Mouse (Mus musculus) fibroblast of lung, adult 2 months (primary cell): ENCODE data around the gene Brms1l.
"Not testable (repeated sequence)": the region's sequence is repeated elsewhere in the genome, so short reads cannot be mapped to it uniquely, and the experiment has no call there.

ENCODE experiments used
- DNase-seq: peaks from one replicate; pipeline ENCODE4 v3.0.0-alpha.2; 2011; ENCODE audit warnings: low read depth

The Brms1l gene

GRCm38 (mm10) chr12:55836199-55836951 is at the start of gene Brms1l:
Gene Brms1l, plus strand, starts transcription at chr12:55836324.
- DNase-seq: peak; percentile 98

- not testable (repeated sequence) for DNase-seq
These were observed 41.6 kb upstream of the Brms1l start for GRCm38 (mm10) chr12:55794485-55794884.

GRCm38 (mm10) chr12:55797103-55797502 is 39.0 kb upstream of the Brms1l start:
- DNase-seq: no peak

DNA sequence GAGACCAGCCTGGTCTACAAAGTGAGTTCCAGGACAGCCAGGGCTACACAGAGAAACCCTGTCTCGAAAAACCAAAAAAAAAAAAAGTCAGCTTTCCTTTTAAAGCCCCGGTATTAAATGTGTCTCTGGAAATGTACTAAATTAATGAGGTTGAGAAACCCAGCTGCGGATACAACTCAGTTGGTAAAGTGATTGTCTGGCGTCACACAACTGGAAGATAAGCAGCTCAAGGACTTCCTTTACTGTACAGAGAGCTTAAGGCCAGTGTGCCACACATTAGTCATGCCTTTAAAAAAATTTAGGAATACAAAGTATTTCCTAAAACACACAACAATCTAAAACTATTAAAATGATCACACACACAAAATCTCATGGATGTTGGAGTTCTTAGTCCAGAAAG is 37.4 kb upstream of the Brms1l start:
- DNase-seq: no peak

GRCm38 (mm10) chr12:55800144-55800543 is 36.0 kb upstream of the Brms1l start:
- no peak for DNase-seq

DNA sequence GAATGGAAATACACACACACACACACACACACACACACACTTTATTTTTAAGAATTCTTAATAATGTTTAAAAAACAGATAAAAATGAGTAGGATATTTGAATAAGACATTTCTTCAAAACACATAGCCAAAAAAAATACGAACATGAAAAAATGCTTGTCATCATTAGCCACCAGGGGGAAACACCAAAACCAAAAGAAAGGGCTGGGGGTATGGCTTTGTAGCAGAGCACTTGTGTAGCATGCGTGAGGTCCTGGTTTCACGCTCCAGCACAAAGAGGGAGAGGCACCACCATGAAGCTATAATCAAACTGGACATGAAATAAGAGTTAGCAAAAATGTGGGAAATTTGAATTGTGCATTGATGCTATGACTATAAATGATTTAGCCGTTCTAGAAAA is 35.0 kb upstream of the Brms1l start:
- DNase-seq: no peak

DNA sequence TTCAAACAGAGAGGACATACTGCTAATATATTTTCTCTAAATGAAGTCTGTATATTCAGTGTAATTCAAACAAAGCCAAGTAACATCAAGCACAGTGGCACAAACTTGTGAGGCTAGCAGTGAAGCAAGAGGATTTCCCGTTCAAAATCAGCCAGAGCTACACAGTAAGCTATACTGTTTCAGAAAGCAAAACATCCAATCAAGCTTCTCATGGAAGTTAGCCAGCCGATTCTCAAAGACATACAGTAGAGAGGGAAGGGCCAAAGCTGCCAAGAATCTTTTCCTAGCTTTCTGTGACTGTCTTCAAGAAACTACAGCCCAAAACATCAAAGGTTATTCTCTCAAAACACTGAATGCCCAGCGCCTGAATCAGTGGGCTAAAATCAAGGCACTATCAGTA is 31.1 kb upstream of the Brms1l start:
- no peak for DNase-seq

GRCm38 (mm10) chr12:55816488-55816887 is 19.6 kb upstream of the Brms1l start:
- DNase-seq: no peak

- DNase-seq: no peak
These were observed 15.9 kb upstream of the Brms1l start for GRCm38 (mm10) chr12:55820119-55820660.

GRCm38 (mm10) chr12:55820661-55821314 is 15.3 kb upstream of the Brms1l start, which contains the start of gene Ralgapa1:
Gene Ralgapa1, minus strand, starts transcription at chr12:55821167.
- peak; percentile 77 for DNase-seq

DNA sequence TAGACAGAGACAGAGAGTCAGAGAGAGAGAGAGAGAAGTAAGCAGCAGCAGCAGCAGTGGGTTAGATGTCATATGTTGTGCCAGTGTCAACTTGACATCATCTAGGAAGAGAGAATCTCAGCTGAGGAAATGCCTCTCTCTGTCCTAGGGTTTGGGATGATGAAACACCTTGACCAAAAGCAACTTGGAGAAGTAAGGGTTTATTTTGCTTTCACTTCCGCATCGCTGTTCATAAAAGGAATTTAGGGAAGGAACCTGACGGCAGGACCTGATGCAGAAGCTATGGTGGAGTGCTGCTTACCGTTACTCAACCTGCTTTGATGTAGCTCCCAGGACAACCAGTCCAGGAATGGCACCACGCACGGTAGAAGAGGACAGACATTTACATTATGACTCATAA is 12.1 kb upstream of the Brms1l start:
- DNase-seq: no peak

- DNase-seq: no peak
These were observed 10.6 kb upstream of the Brms1l start for GRCm38 (mm10) chr12:55825537-55825936.

GRCm38 (mm10) chr12:55831101-55831500 is 5.0 kb upstream of the Brms1l start:
- no peak for DNase-seq

- no peak for DNase-seq
These were observed 3.2 kb upstream of the Brms1l start for GRCm38 (mm10) chr12:55832961-55833360.

GRCm38 (mm10) chr12:55833906-55834625 is 2.1 kb upstream of the Brms1l start:
- DNase-seq: no peak

GRCm38 (mm10) chr12:55834891-55835290 is 1.2 kb upstream of the Brms1l start:
- no peak for DNase-seq

DNA sequence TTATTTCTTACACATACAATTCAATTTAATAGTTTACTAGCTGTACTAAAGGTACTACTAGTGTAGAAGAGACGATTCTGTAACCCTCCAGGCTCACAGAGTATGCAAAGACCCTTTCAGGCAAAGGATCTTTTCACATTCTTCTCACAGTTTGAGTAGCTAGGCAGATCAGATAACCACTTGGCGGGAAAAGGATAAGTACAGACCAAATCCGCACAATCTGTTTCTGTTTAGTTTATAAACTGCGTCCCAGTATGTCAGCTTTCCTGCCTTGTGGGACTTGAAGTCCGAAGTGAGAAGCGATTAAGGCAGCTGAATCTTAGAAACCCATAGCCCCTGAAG is 296 bp upstream of the Brms1l start:
- no peak for DNase-seq

DNA sequence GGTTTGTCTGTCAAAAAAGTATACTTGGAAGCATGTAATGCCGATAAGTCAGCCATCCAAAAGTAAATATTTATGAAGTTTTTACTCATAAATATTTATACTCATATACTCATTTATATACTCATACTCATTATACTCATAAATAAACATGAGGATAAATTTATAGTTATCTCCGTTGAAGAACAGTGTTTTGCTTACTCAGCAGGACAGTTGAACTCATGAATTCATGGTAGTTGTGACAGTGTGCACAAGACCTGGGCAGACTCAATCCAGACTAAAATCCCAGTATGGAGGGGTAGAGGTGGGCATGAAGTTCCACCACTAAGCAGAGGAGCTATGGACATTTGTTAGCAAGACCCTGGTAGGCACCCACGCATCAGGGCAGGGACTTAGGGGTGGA is 1.4 kb downstream of the Brms1l start:
- no peak for DNase-seq

DNA sequence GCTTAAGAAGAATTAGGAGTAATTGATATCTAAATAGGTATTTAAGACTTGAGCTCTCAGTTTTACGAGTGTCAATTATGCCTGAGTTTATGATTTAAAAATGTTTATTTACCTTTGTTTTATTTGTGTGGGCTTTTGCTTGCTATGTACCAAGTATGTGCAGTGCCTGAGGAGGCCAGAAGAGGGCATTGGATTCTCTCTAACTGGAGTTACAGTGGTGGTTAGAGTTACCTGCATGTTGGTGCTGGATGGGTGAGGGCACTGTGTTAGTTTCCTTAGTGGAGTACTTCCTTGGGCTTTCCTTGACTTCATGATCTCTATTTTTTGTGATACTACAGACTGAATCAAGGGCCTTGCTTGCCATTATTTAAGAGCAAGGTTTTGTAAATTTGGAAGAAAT is 10.6 kb downstream of the Brms1l start:
- DNase-seq: no peak

DNA sequence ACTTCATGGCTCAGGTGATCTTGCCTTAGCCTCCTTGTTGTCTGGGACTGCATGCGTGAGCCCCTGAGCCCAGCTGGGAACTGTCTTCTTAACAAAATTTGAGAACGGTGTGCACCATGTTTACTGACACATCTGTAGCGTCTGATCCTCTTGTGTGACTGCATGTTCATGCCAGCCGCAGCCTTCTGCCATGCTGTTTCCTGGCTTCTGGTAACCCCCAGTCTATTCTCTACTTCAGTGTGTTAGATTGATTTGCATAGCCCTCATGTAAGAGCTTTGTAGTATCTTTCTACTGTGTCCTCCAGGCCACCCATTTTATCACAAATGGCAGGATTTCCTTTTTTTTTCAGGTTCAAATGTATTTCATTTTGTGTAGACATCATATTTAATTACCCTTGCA is 11.7 kb downstream of the Brms1l start:
- no peak for DNase-seq

DNA sequence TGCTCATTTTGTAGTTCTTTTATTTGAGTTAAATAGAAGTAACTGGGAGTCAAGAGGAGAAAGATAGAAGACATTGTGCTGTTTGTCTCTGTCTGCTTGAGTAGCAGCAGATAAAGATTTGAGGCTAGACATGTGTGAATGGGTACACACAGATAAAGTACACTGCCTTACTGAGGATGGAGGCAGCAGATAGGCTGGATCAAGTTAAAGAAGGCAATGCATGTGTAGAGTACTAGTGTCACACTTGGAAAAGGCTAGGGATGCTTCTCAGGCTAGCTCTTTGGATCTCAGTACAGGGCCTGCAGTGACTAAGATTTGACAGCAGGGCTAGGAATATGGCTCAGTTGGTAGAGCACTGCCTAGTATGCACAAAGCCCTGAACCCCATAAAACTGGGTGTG is 14.5 kb downstream of the Brms1l start:
- no peak for DNase-seq

DNA sequence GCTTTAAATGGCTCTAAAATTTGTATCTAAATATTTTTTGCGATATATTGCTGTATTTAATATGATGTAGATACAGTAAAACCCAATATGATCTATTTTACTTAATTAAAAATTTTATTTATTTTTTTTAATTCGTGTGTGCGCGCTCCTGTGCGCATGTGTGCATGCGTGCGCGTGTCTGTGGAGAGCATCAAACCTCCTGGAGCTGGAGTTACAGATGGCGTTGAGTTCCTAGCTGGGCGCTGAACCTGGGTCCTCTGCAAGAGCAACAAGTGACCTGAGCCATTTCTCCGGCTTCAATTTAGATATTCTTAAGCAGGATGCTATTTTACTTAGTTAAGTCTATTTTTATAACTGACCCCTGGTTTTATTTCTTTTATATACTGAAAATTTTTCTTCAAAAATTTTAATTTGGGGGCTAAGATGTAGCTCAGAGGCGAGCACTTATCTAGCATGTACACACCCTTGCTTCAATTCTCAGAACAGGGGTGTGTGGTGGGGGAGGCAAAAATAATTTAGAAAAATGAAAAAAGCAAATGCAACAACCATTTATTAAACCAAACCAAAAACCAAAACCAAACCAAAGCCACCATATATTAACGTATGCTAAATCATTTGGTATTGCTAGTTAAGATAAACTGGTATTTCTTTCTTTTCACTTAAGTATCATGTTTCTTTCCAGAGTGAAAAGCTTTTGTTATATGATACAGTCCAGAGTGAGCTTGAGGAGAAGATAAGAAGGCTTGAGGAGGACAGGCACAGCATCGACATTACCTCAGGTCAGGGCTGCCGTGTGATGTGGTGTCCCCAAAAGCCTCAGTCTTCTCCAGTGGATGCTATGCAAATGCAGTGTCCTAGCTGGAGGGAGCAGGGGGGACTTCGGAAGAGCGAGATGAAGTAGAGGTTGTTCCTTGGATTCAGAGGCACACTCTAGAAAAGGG is 23.6 kb downstream of the Brms1l start:
- no peak for DNase-seq
